Mouse (Mus musculus): ENCODE results near the gene Clrn3. TPM values are rescaled to one million over a fixed set of nuclear protein-coding genes. Genes with fewer than 3 reads are reported as not detected.
A peak's percentile ranks its signal among the peaks of the same experiment; 100 is the strongest.
"Not testable (repeated sequence)": the region's sequence is repeated elsewhere in the genome, so short reads cannot be mapped to it uniquely, and the experiment has no call there.

Gene Clrn3
- not detected in 2 replicates for polyA plus RNA-seq (2012; rRNA removed)

DNA sequence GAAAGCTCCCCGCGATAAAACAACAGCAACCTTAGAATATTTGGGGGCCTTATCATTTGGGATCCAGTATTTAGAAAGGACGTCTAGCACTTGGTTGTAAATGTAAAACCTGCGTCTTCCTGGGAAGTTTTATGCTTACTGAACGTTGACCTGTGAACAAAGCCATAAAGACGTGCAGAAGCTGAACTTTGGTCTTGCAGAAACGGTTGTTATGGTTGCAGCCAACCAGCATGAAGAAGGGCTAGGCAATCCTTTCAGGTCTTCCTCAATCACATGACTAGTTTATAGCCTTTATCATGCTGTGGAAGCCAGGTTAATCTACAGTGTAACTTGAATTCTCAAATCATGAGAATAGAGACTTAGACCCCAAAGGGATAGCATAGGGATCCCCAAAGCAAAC is at the start of gene Clrn3:
Gene Clrn3 (minus strand): TSS at position 140 of the 400 bp plus-strand sequence.
- Histone ChIP-seq H3K27me3 (ENCODE audit: control insufficient read depth, insufficient read depth, low read length) (no peaks in the 10 kb centered on the region), H3K4me1 (ENCODE audit: control insufficient read depth, insufficient read depth, low read length) (no peaks in the 10 kb centered on the region), H3K4me3 (replicated peaks; ENCODE audit: insufficient read depth, low read depth, low read length) (no peak within 1 kb of the TSS), H3K27ac (ENCODE audit: insufficient read depth, low read length) (no peak within 1 kb of the TSS)
- DNase-seq = no peak
- no peak for TF ChIP-seq CTCF (IDR thresholded peaks at IDR 0.05; ENCODE audit: borderline replicate concordance, insufficient read depth, low read depth, low read length)
- no peak for TF ChIP-seq POLR2A (IDR thresholded peaks at IDR 0.05; ENCODE audit: borderline replicate concordance, insufficient read depth, low read length)
- WGBS = 91% methylated on average over 7 of the region's 7 CpGs

DNA sequence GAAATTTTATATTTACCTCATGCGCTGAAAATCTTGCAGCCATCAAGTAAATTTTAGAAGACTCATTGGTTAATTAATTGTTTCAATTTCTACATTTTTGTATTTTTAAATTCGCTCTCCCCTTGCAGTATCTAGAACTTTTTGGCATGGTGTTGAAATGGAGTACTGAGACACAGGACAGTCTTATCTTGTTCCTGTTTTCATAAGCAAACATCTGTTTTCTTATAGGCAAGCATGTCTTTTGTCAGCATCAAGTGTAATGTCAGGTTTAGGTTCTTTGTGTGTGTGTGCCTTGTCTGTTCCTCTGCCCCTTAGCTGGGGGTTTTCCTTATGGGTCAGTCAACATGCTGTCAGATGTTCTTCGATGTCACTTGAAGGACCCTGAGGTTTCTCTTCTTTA is 47.9 kb upstream of the Clrn3 start:
- TF ChIP-seq CTCF (IDR thresholded peaks at IDR 0.05; ENCODE audit: borderline replicate concordance, insufficient read depth, low read depth, low read length) = no peak
- no peak for TF ChIP-seq POLR2A (IDR thresholded peaks at IDR 0.05; ENCODE audit: borderline replicate concordance, insufficient read depth, low read length)
- no peak overlapping the region for H3K27ac ChIP-seq (ENCODE audit: insufficient read depth, low read length)
- H3K4me3 ChIP-seq (replicated peaks; ENCODE audit: insufficient read depth, low read depth, low read length) = no peak overlapping the region
- H3K4me1 ChIP-seq (ENCODE audit: control insufficient read depth, insufficient read depth, low read length) = peaks cover 18% of the 10 kb centered on the region
- no peaks in the 10 kb centered on the region for H3K27me3 ChIP-seq (ENCODE audit: control insufficient read depth, insufficient read depth, low read length)
- whole genome bisulfite sequencing = 65% methylated on average over 3 of the region's 3 CpGs
- DNase-seq = no peak

DNA sequence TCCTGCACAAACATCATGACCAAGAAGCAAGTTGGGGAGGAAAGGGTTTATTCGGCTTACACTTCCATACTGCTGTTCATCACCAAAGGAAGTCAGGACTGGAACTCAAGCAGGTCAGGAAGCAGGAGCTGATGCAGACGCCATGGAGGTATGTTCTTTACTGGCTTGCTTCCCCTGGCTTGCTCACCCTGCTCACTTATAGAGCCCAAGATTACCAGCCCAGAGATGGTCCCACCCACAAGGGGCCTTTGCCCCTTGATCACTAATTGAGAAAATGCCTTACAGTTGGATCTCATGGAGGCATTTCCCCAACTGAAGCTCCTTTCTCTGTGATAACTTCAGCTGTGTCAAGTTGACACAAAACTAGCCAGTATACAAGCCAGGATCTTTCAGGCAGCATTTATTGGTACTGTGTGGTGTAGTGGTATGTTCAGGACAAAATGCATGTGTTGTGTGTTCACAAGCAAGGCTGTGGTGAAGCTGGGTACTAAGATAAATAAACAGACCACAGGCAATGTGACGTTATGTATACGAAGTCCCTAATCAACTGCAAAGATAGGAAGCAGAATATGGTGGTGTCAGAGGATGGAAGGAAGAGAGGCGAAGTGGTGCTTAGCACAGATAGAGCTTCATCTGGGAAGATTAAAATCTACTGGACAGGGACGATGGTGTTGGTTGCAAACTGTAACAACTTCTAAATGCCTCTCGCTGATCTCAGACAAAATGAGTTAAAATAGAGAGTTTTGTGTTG is 47.0 kb upstream of the Clrn3 start:
- H3K27me3 ChIP-seq (ENCODE audit: control insufficient read depth, insufficient read depth, low read length); H3K4me3 ChIP-seq (replicated peaks; ENCODE audit: insufficient read depth, low read depth, low read length); H3K27ac ChIP-seq (ENCODE audit: insufficient read depth, low read length); DNase-seq: not testable (repeated sequence)
- 92% methylated on average over 7 of the region's 7 CpGs for WGBS
- H3K4me1 ChIP-seq (ENCODE audit: control insufficient read depth, insufficient read depth, low read length) = peaks cover 24% of the 10 kb centered on the region

DNA sequence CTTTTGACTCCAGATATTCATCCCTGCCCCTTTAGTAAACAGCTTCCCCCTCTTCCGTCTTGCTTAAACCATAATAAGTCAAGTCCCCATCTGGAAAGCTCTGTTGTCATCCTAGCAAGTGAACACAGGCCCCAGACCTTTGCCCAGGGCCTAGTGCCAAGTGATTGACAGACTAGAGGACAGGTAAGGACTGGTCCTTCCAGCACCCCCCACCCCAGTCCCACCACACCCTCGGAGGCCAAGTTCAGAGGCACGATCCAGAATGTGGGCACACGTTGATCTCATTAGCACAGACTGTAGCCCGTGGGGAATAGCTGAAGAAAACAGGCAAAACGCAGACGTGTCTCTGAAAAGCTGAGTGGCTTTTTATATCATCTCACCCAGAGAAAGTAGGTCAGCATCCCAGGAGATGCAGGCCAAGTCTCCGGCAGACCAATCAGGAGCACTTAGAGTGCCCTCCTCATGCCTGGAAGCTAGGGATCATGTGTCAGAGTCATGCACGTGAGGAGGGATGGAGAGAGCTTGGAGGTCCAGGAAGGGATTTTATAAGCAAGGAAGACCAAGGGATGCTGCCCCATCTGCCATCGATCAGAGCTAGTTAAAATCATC is 43.6 kb upstream of the Clrn3 start:
- 8% methylated on average over 10 of the region's 10 CpGs for WGBS
- peak; percentile 77 to 88 for DNase-seq
- no peak overlapping the region for H3K4me3 ChIP-seq (replicated peaks; ENCODE audit: insufficient read depth, low read depth, low read length)
- peaks cover 21% of the 10 kb centered on the region for H3K4me1 ChIP-seq (ENCODE audit: control insufficient read depth, insufficient read depth, low read length)
- H3K27ac ChIP-seq (ENCODE audit: insufficient read depth, low read length) = peak overlapping the region; percentile 83
- no peaks in the 10 kb centered on the region for H3K27me3 ChIP-seq (ENCODE audit: control insufficient read depth, insufficient read depth, low read length)
- TF ChIP-seq CTCF (IDR thresholded peaks at IDR 0.05; ENCODE audit: borderline replicate concordance, insufficient read depth, low read depth, low read length) (no peak), POLR2A (IDR thresholded peaks at IDR 0.05; ENCODE audit: borderline replicate concordance, insufficient read depth, low read length) (no peak)

DNA sequence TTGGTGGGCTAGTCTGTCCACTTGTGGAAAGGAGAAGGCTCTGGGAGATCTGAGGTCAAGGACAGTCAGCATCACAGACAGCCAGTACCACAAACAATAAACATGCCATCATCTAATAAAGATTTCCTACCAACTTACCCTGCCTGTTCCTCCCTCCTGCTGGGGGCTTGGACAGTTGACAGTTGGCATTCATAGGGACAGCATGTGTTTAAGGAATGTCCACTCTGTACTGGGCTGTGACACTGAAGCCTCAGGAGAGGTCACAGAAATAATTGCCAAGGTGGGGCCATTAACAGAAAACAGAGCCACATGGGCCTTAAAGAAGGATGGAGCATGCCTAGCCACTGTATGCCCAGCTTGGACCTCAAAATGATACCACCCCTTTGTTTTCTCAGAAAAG is 42.9 kb upstream of the Clrn3 start:
- Histone ChIP-seq H3K4me3 (replicated peaks; ENCODE audit: insufficient read depth, low read depth, low read length) (no peak overlapping the region), H3K27me3 (ENCODE audit: control insufficient read depth, insufficient read depth, low read length) (no peaks in the 10 kb centered on the region), H3K27ac (ENCODE audit: insufficient read depth, low read length) (peak overlapping the region; percentile 17; the same call in 1 of the 2 replicates), H3K4me1 (ENCODE audit: control insufficient read depth, insufficient read depth, low read length) (peaks cover 21% of the 10 kb centered on the region)
- DNase-seq = peak; percentile 87 to 88
- TF ChIP-seq POLR2A (IDR thresholded peaks at IDR 0.05; ENCODE audit: borderline replicate concordance, insufficient read depth, low read length) (no peak), CTCF (IDR thresholded peaks at IDR 0.05; ENCODE audit: borderline replicate concordance, insufficient read depth, low read depth, low read length) (no peak)

DNA sequence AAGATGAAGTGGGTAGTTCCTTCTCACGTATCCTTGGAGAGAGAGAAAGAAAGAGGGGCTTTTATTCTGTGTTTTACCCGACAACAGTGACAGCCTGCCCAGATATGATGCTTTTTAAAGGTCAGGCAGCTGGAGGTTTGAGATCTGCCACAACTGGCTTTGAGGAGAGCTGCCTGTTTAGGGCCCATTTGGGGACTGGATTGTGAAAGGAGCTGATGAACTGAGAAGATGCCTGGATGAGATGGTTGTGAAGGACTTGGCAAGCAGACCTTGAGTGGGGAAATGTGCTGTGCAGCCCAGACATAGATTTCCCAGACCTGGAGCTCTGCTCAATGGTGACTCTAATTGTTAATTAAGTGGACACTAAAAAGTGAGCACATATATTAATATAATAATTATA is 40.1 kb upstream of the Clrn3 start:
- no peak overlapping the region for H3K4me3 ChIP-seq (replicated peaks; ENCODE audit: insufficient read depth, low read depth, low read length)
- H3K27ac ChIP-seq (ENCODE audit: insufficient read depth, low read length) = no peak overlapping the region
- 95% methylated on average over 2 of the region's 2 CpGs for WGBS
- peaks cover 33% of the 10 kb centered on the region for H3K4me1 ChIP-seq (ENCODE audit: control insufficient read depth, insufficient read depth, low read length)
- no peaks in the 10 kb centered on the region for H3K27me3 ChIP-seq (ENCODE audit: control insufficient read depth, insufficient read depth, low read length)
- TF ChIP-seq POLR2A (IDR thresholded peaks at IDR 0.05; ENCODE audit: borderline replicate concordance, insufficient read depth, low read length) = no peak
- TF ChIP-seq CTCF (IDR thresholded peaks at IDR 0.05; ENCODE audit: borderline replicate concordance, insufficient read depth, low read depth, low read length) = no peak
- no peak for DNase-seq

DNA sequence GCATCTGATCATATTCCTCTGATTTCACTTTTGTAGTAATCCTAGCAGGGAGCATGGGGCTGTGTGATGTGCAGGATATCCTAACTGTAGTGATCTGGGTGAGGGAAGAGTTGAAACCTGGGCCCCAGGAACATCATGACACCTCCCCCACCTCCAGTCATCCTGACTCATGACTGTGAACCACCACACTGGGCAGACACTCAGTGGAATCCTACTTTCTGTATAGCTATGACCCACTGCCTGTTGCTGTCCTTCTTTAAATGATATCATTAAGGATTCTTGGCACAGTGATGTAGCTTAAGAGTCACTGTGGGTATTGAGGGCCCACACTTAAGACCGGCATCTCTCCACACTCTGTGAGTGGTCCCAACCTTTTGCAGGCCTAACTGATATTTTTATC is 39.1 kb upstream of the Clrn3 start:
- no peak for TF ChIP-seq CTCF (IDR thresholded peaks at IDR 0.05; ENCODE audit: borderline replicate concordance, insufficient read depth, low read depth, low read length)
- TF ChIP-seq POLR2A (IDR thresholded peaks at IDR 0.05; ENCODE audit: borderline replicate concordance, insufficient read depth, low read length) = no peak
- H3K27ac ChIP-seq (ENCODE audit: insufficient read depth, low read length) = no peak overlapping the region
- no peak for DNase-seq
- H3K4me3 ChIP-seq (replicated peaks; ENCODE audit: insufficient read depth, low read depth, low read length) = no peak overlapping the region
- peaks cover 30% of the 10 kb centered on the region for H3K4me1 ChIP-seq (ENCODE audit: control insufficient read depth, insufficient read depth, low read length)
- no peaks in the 10 kb centered on the region for H3K27me3 ChIP-seq (ENCODE audit: control insufficient read depth, insufficient read depth, low read length)
- WGBS = 68% methylated on average over 1 of the region's 1 CpGs

DNA sequence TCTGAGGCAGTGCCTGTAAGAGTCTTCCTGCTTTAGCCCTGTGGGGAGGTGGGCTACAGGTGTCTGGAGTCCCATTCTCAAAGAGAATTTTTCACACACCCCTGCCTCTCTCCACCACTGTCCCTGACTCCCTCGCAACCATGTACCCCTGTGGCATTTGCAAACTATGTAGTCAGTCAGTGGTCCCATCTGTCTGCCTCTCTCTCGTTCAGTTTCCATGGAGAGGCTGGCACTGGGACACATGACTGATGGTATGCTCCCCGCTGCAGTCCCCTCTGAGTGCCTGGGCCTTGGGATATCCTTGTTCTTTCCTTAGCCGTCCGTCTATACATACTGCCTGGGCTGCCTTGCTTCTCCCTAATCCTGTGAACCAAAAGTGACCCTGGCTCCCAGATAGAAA is 37.6 kb upstream of the Clrn3 start:
- Histone ChIP-seq H3K27me3 (ENCODE audit: control insufficient read depth, insufficient read depth, low read length) (no peaks in the 10 kb centered on the region), H3K4me1 (ENCODE audit: control insufficient read depth, insufficient read depth, low read length) (peaks cover 18% of the 10 kb centered on the region), H3K4me3 (replicated peaks; ENCODE audit: insufficient read depth, low read depth, low read length) (no peak overlapping the region), H3K27ac (ENCODE audit: insufficient read depth, low read length) (no peak overlapping the region)
- 60% methylated on average over 5 of the region's 5 CpGs for WGBS
- DNase-seq = no peak
- TF ChIP-seq CTCF (IDR thresholded peaks at IDR 0.05; ENCODE audit: borderline replicate concordance, insufficient read depth, low read depth, low read length) (no peak), POLR2A (IDR thresholded peaks at IDR 0.05; ENCODE audit: borderline replicate concordance, insufficient read depth, low read length) (no peak)

Data from cerebellum, adult 2 months (tissue).